Mouse (Mus musculus): Measurements from ENCODE around the gene Mtss1l. TPM values are rescaled to one million over a fixed set of nuclear protein-coding genes. Genes with fewer than 3 reads are reported as not detected.

Gene Mtss1l
- polyA plus RNA-seq, 1 experiment from 2014 or later, result 11.1 TPM

DNA sequence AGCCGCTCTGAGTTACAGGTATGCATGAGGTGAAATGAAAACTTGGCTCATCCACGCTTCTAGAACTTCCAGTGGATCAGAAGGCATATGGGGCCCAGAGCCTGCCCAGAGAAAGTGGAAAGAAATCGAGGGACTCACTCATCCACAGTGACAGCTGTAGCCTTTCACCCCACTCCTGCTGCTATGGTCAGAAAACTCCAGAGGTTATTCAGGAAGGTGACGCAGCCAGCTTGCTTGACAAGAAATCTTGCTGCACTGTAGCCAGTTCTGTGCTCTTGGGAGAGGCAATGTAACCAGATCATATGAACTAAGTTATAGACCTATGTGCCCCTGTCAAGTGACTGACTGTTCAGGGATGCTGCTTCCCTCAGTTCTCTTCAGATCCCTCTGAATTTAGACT, 25.2 kb upstream of the Mtss1l start:
- peaks cover 23% of the 10 kb centered on the region for H3K36me3 ChIP-seq (ENCODE audit: poor library complexity, severe bottlenecking)
- no peak overlapping the region for H3K9ac ChIP-seq
- no peak overlapping the region for H3K27ac ChIP-seq
- H3K4me3 ChIP-seq, result no peak overlapping the region
- H3K27me3 ChIP-seq, result no peaks in the 10 kb centered on the region
- no peaks in the 10 kb centered on the region for H3K9me3 ChIP-seq (replicated peaks)
- WGBS, result 90% methylated on average over 4 of the region's 4 CpGs
- H3K4me2 ChIP-seq, result no peak overlapping the region
- H3K4me1 ChIP-seq, result 0 out of 2 replicates have a peak, but pooled peaks cover 12% of the 10 kb centered on the region
- ATAC-seq, result no peak

DNA sequence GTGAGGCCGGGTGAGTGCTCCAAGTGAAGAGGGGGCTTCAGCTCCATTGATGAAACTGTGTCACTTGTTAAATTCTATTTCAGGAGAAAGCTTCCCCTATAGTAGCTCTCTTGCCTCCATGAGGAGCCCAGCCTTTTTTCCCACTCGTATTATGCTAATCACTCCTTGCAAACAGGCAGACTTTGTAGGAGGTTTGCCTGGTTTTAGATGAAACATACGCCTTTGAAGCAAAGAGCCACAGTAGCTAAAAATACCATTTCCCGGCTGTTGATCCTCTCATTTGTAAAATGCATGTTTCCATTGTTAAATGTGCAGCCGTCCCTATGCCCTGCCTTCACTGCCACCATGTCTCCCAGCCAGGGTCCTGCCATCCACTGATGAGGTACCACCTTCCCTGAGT, 23.7 kb upstream of the Mtss1l start:
- Histone ChIP-seq H3K9me3 (replicated peaks) (no peaks in the 10 kb centered on the region), H3K27me3 (no peaks in the 10 kb centered on the region), H3K36me3 (ENCODE audit: poor library complexity, severe bottlenecking) (peaks cover 27% of the 10 kb centered on the region), H3K4me2 (no peak overlapping the region), H3K4me1 (0 out of 2 replicates have a peak, but pooled peaks cover 12% of the 10 kb centered on the region), H3K9ac (no peak overlapping the region), H3K27ac (no peak overlapping the region), H3K4me3 (no peak overlapping the region)
- ATAC-seq, result no peak
- WGBS, result 84% methylated on average over 5 of the region's 5 CpGs

DNA sequence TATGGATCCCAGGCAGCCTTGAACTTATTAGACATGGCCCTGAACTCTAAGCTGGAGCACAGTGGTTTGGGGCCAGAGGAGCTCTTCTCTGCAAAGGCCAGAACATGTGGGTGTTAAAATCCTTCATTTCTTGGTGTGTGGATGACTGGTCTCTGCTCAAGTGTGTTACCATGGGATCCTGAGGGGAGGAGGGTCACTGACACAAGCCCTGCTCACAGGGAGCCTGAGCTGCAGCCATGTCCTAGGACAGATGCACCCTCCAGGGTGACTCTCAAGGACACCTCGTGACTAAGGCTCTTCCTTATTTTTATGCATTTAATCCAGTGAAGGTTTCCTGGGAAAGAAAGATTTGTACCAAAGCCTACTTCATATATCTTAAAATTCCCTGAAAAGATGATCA, 23.2 kb upstream of the Mtss1l start:
- 84% methylated on average over 1 of the region's 1 CpGs for WGBS
- no peak overlapping the region for H3K27ac ChIP-seq
- H3K4me1 ChIP-seq, result 0 out of 2 replicates have a peak, but pooled peaks cover 12% of the 10 kb centered on the region
- H3K9me3 ChIP-seq (replicated peaks), result no peaks in the 10 kb centered on the region
- H3K9ac ChIP-seq, result no peak overlapping the region
- H3K4me3 ChIP-seq, result no peak overlapping the region
- peaks cover 28% of the 10 kb centered on the region for H3K36me3 ChIP-seq (ENCODE audit: poor library complexity, severe bottlenecking)
- H3K4me2 ChIP-seq, result no peak overlapping the region
- no peak for ATAC-seq
- no peaks in the 10 kb centered on the region for H3K27me3 ChIP-seq

DNA sequence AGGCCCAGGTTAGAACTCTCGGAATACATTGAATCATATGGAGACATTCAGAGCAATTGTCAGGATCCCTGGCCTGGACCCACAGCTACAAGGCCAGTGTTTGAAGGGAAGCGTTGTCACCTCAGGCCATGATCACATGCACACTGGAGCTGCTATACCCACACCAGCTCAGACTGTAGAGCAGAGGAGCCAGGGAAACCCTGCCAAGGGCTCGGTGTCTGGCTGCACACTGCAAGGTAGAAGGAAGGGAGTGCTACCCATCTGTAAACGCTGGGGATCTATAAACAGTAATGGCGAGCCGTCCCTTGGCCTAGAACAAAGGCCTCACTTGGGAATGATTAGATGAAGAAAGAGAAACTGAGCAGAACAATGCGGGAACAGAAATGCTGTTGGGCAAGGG, 21.8 kb upstream of the Mtss1l start:
- peaks cover 19% of the 10 kb centered on the region for H3K36me3 ChIP-seq (ENCODE audit: poor library complexity, severe bottlenecking)
- 86% methylated on average over 7 of the region's 7 CpGs for WGBS
- H3K9me3 ChIP-seq (replicated peaks), result no peaks in the 10 kb centered on the region
- H3K4me2 ChIP-seq, result no peak overlapping the region
- no peak for ATAC-seq
- H3K27me3 ChIP-seq, result no peaks in the 10 kb centered on the region
- no peak overlapping the region for H3K4me3 ChIP-seq
- no peak overlapping the region for H3K27ac ChIP-seq
- 0 out of 2 replicates have a peak, but pooled peaks cover 11% of the 10 kb centered on the region for H3K4me1 ChIP-seq
- H3K9ac ChIP-seq, result no peak overlapping the region

DNA sequence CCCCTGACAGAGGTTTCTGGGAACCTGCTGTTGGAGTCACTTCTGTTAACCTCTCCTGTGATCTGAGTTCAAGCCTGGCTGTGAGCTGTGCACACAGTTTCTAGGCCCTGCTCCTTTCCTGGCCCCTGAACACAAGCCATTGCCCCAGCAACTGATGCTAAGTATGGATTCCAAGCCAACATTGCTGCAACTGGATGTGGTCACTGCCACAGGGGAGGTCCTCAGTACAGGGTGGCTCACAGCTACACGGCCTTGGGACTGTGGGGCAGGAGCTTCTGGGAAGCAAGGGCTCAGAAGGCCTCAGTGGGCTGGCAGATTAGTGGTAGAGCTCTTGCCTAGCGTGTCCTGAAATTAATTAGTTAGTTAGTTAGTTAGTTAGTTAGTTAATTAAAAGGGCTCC, 20.7 kb upstream of the Mtss1l start:
- Histone ChIP-seq H3K9me3 (replicated peaks) (no peaks in the 10 kb centered on the region), H3K36me3 (ENCODE audit: poor library complexity, severe bottlenecking) (peaks cover 19% of the 10 kb centered on the region), H3K4me2 (no peak overlapping the region), H3K9ac (no peak overlapping the region), H3K4me3 (no peak overlapping the region), H3K27me3 (no peaks in the 10 kb centered on the region), H3K27ac (no peak overlapping the region), H3K4me1 (0 out of 2 replicates have a peak, but pooled peaks cover 7% of the 10 kb centered on the region)
- WGBS, result 72% methylated on average over 2 of the region's 2 CpGs
- ATAC-seq, result no peak

DNA sequence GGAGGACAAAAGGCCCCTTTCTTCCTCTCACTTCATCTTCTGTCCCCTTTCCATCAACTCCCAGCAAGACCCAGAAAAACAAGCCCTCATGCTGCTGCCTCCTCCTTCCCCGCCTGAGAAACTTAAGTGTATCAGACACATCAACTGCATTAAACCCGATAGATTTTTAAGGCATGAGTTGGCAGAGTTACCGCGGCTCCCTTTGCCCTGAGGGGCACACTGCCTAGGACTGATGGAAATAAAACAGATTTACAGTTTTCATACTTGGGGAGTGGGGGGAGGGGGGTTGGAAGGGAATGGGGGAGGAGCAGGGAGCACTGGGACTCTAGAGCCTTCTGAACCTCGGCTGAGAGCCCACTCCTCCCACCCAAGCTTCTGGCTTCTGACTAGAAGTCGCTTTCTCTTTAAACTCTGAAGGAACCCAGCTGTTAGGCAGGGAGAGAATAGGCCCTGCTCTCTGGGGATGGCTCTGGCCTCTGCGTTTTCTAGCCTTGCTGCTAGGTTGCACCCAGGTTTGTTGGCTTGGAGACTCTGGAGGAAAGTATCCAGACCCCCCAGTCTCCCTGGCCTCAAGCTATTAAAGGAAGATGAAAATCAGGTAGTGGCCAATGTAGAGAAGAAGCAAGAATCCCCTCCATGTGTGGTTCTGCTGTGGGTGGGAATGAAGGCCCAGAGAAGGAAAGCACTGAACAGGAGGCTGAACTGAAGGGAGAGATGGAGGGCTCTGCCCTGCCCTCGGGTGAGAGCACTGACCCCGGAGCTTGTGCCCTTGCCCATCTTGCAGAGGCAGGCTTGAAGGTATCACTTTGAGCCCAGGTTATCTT, 18.4 kb upstream of the Mtss1l start:
- Histone ChIP-seq H3K4me2 (no peak overlapping the region), H3K4me3 (no peak overlapping the region), H3K9ac (no peak overlapping the region; the same call in 1 of the 2 replicates), H3K36me3 (ENCODE audit: poor library complexity, severe bottlenecking) (peaks cover 13% of the 10 kb centered on the region), H3K4me1 (0 out of 2 replicates have a peak, but pooled peaks cover 5% of the 10 kb centered on the region), H3K27me3 (no peaks in the 10 kb centered on the region), H3K9me3 (replicated peaks) (no peaks in the 10 kb centered on the region), H3K27ac (no peak overlapping the region)
- ATAC-seq, result no peak
- 49% methylated on average over 9 of the region's 9 CpGs for WGBS

DNA sequence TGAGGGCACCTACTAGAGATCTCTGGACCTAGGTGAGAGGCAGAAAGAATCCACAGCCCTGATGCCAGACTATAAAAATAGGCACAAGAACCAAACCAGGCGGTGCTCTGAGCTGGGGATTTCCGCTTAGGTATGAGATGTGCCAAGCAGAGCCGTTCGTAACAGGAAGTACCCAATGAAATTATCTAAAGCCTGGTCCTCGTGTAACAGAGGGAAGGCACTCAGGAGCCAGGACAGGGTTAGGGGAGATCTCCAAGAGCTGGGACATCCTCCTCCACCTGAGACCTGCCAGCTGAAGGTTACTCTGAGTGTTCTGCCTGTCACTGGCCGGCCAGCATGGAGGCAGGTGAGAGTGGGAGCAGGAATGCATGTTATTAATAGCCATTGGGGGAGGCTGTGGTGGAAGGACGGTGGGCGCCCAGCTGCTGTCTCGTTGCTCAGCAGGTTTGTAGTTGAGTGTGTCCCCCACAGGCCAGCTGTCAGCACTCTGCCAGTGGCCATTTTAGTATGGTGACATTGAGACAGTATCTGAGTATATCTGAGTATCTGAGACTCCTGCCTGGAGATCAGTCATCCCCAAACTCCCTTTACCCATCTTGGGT, 17.7 kb upstream of the Mtss1l start:
- no peak overlapping the region for H3K4me2 ChIP-seq
- no peak overlapping the region for H3K4me3 ChIP-seq
- no peak overlapping the region; the same call in 1 of the 2 replicates for H3K9ac ChIP-seq
- H3K36me3 ChIP-seq (ENCODE audit: poor library complexity, severe bottlenecking), result peaks cover 20% of the 10 kb centered on the region
- no peak overlapping the region for H3K27ac ChIP-seq
- H3K27me3 ChIP-seq, result no peaks in the 10 kb centered on the region
- WGBS, result 89% methylated on average over 9 of the region's 9 CpGs
- H3K9me3 ChIP-seq (replicated peaks), result no peaks in the 10 kb centered on the region
- no peak for ATAC-seq
- H3K4me1 ChIP-seq, result 0 out of 2 replicates have a peak, but pooled peaks cover 5% of the 10 kb centered on the region

DNA sequence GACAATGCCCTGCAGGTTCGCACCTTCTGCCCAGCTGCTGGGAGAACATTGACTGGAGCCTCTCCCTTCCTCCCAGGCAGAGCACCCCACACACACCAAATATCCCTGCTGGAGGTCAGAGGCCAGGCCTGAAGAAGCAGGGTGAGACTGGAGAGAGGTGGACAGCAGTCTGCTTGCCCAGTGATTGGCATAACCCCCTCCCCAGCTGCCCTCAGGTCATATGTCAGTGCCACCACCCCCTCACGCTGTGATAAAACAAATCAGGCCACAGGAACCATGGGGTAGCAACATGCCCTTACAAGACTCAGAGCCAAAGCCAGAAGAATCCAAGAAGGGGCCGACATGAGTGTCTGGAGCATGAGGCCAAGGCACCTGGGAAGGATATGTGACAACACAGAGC, 17.2 kb upstream of the Mtss1l start:
- Histone ChIP-seq H3K9ac (no peak overlapping the region), H3K9me3 (replicated peaks) (no peaks in the 10 kb centered on the region), H3K27me3 (no peaks in the 10 kb centered on the region), H3K27ac (no peak overlapping the region), H3K4me3 (no peak overlapping the region), H3K4me2 (no peak overlapping the region), H3K36me3 (ENCODE audit: poor library complexity, severe bottlenecking) (peaks cover 22% of the 10 kb centered on the region), H3K4me1 (0 out of 2 replicates have a peak, but pooled peaks cover 5% of the 10 kb centered on the region)
- ATAC-seq, result no peak
- WGBS, result 90% methylated on average over 3 of the region's 3 CpGs

DNA sequence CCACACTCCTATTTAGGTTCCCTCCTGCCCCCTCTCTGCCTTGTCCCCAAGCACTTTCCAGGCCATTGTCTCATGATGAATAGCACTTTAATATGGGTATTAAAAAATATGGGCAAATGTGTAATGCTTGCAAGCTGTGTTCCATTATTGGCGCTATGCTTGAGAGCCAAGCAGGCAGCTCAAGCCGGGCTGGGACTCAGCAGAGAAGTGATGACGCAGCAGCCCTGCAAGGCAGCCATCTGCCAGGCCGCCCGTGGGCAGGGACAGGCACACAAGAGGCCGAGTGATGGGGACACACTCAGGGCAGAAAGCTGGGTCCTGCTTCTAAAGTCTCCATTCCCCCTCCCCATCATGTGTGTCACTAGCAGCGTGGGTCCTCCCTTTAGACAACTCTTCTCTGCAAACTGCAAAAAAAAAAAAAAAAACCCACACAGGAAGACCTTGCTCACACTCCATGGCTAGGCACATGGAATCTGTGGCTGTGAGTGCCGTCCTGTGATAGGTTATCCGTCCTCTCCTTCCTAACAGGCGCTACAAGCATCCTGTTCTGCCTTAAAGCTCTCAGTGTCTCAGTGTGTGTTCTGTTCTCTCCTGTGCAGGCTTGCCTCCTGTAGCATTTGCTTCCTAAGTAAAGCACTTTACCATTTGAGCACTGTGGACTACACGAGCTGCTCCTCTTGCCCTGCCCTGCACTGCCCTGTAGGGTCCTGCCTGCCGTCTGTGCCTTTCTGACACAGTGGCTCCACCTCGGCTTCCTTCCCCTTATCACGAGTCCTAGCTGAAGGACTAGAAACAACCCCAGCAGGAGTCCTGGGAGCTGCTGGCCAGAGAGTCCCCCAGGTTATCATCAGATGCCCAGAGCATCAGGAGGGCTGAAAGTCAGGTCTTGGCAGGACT, 15.6 kb upstream of the Mtss1l start:
- no peaks in the 10 kb centered on the region for H3K9me3 ChIP-seq (replicated peaks)
- H3K4me2 ChIP-seq, result no peak overlapping the region
- no peak overlapping the region for H3K9ac ChIP-seq
- 77% methylated on average over 14 of the region's 14 CpGs for WGBS
- no peak overlapping the region for H3K4me3 ChIP-seq
- H3K4me1 ChIP-seq, result 0 out of 2 replicates have a peak, but pooled peaks cover 5% of the 10 kb centered on the region
- H3K27ac ChIP-seq, result no peak overlapping the region
- peaks cover 27% of the 10 kb centered on the region for H3K36me3 ChIP-seq (ENCODE audit: poor library complexity, severe bottlenecking)
- no peak for ATAC-seq
- H3K27me3 ChIP-seq, result no peaks in the 10 kb centered on the region

DNA sequence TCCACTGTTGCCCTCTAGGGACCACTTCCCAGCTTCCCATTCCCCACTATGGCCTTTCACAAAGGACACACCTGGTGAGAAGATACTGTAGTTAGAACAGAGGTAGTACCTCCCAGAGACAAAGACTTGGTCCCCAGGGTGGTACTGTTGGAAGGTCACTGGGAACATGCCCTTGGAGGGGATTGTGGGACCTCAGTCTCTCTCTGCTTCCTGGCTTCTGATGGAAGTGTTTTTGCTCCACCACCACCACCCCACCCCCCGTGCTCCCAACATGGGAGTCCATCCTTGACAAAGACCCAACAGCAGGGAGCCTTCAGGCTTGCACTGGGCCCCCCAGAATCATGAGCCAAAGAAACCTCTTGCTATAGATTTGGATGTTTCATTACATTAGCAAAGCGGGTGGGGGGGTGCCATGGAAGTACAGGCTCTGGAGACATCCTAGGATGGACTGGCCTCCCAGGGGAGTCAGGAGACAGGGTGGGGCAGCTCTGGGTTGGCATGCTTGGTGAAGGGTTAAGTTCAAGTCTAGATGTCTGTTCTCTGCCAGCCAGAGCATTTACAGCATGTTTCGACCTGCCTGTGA, 14.9 kb upstream of the Mtss1l start:
- H3K4me2 ChIP-seq, result no peak overlapping the region
- H3K9ac ChIP-seq, result no peak overlapping the region
- peaks cover 31% of the 10 kb centered on the region for H3K36me3 ChIP-seq (ENCODE audit: poor library complexity, severe bottlenecking)
- H3K27me3 ChIP-seq, result no peaks in the 10 kb centered on the region
- no peak overlapping the region for H3K27ac ChIP-seq
- H3K4me1 ChIP-seq, result 0 out of 2 replicates have a peak, but pooled peaks cover 5% of the 10 kb centered on the region
- no peaks in the 10 kb centered on the region for H3K9me3 ChIP-seq (replicated peaks)
- WGBS, result 91% methylated on average over 3 of the region's 3 CpGs
- H3K4me3 ChIP-seq, result no peak overlapping the region
- ATAC-seq, result no peak

DNA sequence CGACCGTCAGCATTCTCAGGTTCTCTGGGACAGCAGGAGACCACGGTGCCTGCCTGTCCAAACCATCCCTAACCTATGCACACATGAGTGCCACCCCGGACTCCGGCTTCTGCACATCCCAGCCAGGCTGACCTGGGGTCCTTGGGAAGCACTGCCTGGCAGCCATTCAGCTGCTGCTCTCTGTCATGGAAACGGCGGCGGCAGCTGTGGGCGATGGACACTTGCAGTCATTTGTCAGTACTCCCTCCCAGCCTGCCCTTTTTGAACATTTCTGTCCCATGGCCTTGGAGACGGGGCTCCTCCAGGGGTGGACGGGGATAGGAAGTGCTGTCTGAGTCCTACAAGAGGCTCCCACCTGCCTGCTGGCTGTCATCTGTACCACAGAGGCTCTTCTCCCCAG, 12.8 kb upstream of the Mtss1l start:
- no peak for ATAC-seq
- H3K9me3 ChIP-seq (replicated peaks), result no peaks in the 10 kb centered on the region
- 90% methylated on average over 11 of the region's 11 CpGs for WGBS
- no peak overlapping the region for H3K27ac ChIP-seq
- no peak overlapping the region for H3K4me3 ChIP-seq
- H3K36me3 ChIP-seq (ENCODE audit: poor library complexity, severe bottlenecking), result peaks cover 43% of the 10 kb centered on the region
- no peaks in the 10 kb centered on the region for H3K27me3 ChIP-seq
- no peak overlapping the region for H3K9ac ChIP-seq
- H3K4me1 ChIP-seq, result 0 out of 2 replicates have a peak, but pooled peaks cover 5% of the 10 kb centered on the region
- H3K4me2 ChIP-seq, result no peak overlapping the region

Data from forebrain, embryonic 13.5 days (tissue).